Mouse (Mus musculus) frontal cortex, postnatal 14 days (tissue): ENCODE results near the gene Obp2b.
"Not testable (repeated sequence)": the region's sequence is repeated elsewhere in the genome, so short reads cannot be mapped to it uniquely, and the experiment has no call there.

ENCODE experiments used
- DNase-seq, 2 experiments: peaks; one replicate each; pipeline ENCODE4 v3.0.0; 2022; ENCODE audit warnings: low spot score in 2 of 2

Gene Obp2b

GRCm38 (mm10) chr2:25736709-25737108 is at the start of gene Obp2b:
TSS of gene Obp2b (plus strand) at chr2:25737009.
- DNase-seq: not testable (repeated sequence)

GRCm38 (mm10) chr2:25694605-25695004 is 42.2 kb upstream of the Obp2b start:
- DNase-seq: peak in 1 of 2 experiments; percentile 31

DNA sequence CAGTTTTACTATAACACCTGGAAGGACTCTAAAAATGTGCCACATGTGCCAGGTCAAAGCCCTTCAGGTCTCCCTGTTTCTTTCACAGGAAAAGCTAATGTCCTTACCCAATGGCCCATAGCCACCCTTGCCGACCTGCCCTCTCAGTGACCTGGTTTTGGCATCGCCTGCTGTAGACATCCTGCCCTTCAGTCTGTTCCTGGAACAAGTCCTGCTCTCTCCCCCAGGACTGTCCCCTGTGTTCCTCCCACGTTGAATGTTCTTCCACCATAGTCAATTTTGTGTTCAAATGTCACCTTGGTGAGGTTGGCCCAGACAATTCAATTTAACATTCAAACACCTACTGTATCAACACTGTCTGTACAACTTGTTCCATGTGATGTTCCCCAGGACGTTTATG is 39.9 kb upstream of the Obp2b start:
- no peak for DNase-seq

DNA sequence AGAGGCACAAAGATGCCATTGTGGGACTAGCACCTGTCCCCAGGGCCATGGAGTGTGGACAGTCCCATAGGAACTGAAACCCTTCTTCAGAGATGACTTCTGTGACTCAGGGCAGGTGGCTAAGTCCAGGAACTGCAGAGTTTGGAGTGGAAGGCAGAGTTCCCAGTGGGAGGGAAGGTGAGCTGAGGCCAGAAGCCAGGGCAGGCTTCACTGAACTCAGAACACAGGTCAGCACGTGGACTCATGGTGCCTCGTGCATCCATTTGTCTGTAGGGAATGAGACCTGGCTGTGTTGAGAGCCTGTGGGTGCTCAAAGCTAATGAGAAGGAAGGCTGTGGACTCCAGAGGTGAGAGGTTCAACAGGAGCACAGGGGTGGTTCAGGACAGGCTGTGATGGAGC is 38.1 kb upstream of the Obp2b start:
- DNase-seq: no peak

DNA sequence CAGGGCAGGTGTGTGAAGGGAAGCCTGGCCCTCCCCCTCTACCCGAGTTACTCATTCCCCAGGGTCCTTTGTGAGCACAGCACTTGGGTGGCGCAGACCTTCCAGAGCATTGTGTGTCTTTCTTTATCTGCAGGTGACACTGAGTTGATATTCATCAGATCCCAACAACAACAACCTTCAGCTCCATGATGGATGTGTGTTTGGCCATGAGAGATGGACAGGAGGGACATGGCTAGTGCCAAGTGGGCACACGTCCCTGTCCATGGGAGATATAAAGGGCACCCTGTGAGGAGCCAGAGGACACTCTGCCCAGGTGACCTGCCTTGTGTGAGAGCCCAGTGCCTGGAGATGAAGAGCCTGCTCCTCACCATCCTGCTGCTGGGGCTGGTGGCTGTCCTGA is 37.1 kb upstream of the Obp2b start, which contains the start of gene Obp2a:
Gene Obp2a (plus strand): TSS at position 301 of the 400 bp plus-strand sequence.
- not testable (repeated sequence) for DNase-seq

GRCm38 (mm10) chr2:25701001-25701400 is 35.8 kb upstream of the Obp2b start:
- no peak for DNase-seq

DNA sequence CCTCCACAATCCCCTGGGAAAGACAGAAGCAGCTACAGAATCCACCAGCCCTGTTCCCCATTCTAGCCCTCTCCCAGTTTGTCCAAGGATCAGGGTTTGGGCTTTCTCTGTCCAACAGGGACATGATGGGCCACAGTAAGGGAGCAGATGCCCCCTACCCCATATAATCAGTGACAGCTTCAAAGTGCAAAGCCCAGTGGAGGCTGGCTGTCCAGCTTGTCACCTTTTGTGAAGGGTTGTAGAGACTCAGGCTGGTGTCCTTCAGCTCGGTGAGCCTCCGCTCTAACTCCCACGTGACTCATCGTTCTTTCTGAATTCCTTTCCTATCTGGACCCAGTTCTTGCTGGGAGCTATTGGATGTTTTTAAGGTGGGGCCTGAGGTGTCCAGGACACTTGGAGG is 33.1 kb upstream of the Obp2b start:
- no peak for DNase-seq

DNA sequence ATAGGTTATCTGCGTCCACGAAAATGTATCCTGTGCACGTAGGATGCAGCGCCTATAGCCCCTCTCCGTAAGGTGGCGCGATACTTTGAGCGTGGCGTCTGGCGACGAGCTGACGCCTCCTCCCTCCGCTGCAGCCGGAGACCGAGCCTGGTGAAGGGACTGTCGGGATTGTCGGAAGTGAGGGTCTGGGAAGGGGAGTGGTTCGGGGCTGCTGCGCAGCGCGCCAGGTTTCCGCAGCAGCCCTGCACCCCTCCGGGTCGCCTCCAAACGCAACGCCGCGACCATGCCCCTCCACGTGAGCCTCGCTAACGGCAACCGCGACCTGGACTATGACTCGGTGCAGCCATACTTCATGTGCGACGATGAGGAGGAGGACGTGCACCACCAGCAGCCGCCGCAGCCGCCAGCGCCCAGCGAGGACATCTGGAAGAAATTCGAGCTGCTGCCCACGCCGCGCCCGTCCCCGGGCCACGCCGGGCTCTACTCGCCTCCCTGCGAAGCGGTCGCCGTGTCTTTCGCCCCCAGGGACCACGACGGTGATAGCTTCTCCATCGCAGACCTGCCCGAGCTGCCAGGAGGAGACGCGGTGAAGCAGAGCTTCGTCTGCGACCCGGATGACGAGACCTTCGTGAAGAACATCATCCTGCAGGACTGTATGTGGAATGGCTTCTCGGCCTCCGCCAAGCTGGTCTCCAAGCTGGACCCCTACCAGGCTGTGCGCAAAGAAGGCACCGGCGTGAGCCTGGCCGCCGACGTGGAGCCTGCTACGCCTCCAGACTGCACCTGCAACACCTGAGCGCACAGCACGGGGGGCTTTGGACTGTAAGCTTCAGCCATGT is 29.9 kb upstream of the Obp2b start, which contains the start of gene Bmyc:
Gene Bmyc (plus strand): TSS at position 97 of the 839 bp plus-strand sequence.
- peak; percentile 80 to 83 for DNase-seq

DNA sequence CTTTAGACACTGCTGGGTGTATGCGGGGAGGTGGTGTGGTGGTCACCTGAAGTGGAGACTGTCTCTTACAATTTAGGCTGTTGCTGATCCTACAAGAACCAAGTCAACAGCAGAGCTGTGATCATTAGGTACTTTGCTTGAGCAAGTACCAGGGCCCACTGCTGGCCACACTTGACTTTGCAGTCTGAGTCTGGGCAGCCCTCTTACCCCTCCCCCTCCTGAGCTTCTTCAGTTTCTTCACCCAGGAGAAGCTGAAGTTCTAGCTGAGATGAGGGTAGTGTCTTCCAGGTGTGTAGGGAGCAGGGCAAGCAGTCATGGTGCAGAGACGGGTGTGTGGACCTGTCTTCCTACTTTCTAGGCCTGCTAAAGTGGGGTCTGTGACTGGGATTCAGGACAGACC is 28.7 kb upstream of the Obp2b start:
- DNase-seq: peak; percentile 27 to 43

DNA sequence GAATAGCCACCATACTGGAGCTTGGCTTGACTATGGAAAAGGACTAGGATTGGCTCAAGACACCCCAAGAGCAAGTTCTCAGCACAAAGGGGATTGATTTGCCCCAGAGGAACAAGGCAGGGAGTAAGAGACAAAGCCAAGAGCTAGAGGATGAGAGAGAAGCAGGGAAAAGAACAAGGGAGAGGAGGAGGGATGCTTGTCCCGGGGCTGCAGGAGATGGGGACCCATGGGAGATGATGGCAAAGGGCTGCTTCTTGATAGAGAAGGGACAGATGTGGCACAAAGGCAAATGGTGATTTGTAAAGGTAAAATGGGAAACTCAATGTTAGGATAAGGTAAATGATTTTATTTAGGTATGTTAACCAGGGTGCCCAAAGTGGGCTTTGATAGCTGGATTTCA is 27.8 kb upstream of the Obp2b start:
- not testable (repeated sequence) for DNase-seq

DNA sequence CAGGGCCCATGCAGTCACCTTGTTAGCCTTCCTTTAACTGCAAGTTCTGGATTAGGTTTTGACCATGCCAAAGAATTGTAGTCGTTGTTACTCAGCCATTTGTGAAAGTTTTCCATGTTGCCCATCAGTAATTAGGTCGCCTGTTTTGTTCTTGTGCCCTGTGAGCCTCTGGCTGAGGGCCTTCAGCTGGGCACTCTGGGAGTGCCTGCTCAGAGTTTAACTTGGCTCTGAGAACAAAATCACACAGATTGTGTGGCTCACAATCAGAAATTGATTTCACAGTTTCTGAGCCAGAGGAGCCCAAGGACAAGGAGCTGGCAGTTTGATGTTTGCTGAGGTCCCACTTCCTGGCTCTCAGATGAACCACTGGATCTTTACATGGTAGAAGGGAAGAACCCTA is 27.0 kb upstream of the Obp2b start:
- DNase-seq: not testable (repeated sequence)

DNA sequence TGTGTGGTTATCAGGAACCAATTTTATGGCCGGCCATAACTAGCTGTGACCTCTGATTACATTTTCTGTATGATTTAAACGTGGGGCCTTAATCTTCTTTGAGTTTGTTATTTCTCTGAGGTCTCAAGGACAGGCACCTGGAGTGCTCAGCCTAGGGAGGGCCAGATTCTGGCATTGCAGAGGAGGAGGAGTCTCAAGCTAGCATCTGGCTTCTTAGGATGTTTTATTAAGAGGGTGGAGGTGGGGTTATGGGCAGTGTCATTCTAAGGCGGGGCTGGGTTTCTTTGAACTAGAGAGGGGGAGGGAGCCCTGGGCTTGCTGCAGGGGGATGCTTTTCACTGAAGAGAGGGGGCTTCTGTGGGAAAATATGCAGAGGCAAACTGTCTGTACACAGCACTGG is 25.2 kb upstream of the Obp2b start:
- not testable (repeated sequence) for DNase-seq

GRCm38 (mm10) chr2:25717222-25717621 is 19.6 kb upstream of the Obp2b start:
- DNase-seq: no peak

GRCm38 (mm10) chr2:25733199-25733930 is 3.4 kb upstream of the Obp2b start:
- no peak for DNase-seq

- DNase-seq: no peak
Measured at GRCm38 (mm10) chr2:25741671-25742070, 4.9 kb downstream of the Obp2b start.

GRCm38 (mm10) chr2:25754201-25754600 is 17.4 kb downstream of the Obp2b start:
- no peak for DNase-seq

- DNase-seq: no peak
Measured at GRCm38 (mm10) chr2:25758064-25758625, 21.3 kb downstream of the Obp2b start.

DNA sequence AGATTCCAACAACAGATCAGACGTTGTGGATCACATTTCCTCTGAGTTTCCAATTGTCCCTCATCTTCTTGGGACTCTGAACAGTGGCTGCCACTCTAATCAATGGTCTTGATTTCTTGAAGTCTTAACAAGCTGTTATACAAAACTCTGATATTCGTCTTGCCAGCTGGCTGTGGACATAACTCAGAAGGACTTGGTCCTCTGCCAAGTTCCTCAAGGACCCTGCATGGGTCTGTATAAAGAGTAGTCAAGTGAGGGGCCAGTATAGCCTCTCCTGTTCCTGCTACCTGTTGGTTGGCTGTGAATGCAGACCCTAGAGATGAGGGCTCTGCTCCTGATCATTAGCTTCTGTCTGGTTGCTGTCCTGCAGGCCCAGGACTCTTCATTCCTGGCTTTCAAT is 28.5 kb downstream of the Obp2b start, which contains the start of gene Lcn3:
Gene Lcn3 (plus strand): TSS at position 301 of the 400 bp plus-strand sequence.
- no peak for DNase-seq

DNA sequence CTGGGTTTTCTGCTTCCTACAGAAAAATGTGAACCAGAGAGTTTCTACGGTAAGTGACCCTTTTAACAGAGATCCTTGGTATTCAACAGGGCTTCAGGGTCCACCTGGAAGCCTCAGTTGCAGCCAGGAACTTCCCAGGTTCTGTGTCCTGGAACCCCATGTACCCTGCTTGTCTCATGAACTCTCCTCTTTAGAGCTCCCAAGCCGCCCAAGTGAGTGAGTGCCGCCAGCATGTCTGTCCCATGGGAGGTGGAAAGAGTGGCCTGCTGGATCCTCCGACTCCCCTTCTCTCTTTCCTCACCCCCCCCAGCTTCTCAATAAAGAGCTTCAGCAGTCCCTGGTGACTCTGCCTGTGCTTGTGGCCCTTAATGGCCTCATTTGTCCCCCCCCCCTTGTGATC is 31.0 kb downstream of the Obp2b start:
- DNase-seq: no peak

DNA sequence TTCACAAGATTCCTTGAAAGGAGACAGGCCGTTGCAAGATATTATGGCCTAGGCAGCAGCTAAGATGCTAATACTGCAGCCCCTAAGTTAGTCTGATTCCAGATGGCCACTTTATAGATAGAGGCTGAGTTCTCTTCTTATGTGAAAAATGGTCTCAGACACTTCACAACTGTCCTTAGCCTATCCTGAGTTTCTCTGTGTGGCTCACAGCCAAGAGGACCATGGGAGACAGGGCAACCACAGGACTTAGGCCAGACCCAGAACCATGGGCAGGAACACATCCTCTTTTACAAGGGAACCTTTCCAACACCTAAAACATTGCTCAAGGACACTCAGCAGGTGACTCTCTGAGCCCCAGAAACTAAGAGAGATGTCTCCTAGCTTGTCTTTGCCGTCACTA is 36.7 kb downstream of the Obp2b start:
- no peak for DNase-seq

DNA sequence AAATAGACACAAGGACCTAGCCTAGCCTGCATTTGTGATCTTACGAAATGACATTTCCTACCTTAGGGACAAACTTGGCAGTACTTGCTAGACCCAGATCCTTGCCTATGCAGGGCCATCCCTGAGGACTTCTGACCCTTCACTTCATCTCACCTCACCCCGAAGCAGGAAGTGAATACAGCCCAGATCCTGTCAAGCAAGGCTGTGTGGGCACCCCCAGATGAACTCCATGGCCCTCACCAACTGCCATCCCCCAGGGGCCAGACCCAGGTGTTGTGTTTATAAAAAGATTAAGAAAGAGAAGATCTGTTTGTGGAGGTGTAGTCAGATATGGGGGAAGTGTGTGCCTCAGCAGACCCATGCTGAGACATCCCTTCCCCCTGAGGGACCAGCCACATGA is 37.8 kb downstream of the Obp2b start:
- no peak for DNase-seq

GRCm38 (mm10) chr2:25775991-25776390 is 39.2 kb downstream of the Obp2b start:
- no peak for DNase-seq
